Mouse (Mus musculus): Measurements from ENCODE around the gene Cxcr4. TPM values are rescaled to one million over a fixed set of nuclear protein-coding genes. Genes with fewer than 3 reads are reported as not detected.

Gene Cxcr4
- polyA plus RNA-seq, 1 experiment from 2014 or later: 15.5 TPM

DNA sequence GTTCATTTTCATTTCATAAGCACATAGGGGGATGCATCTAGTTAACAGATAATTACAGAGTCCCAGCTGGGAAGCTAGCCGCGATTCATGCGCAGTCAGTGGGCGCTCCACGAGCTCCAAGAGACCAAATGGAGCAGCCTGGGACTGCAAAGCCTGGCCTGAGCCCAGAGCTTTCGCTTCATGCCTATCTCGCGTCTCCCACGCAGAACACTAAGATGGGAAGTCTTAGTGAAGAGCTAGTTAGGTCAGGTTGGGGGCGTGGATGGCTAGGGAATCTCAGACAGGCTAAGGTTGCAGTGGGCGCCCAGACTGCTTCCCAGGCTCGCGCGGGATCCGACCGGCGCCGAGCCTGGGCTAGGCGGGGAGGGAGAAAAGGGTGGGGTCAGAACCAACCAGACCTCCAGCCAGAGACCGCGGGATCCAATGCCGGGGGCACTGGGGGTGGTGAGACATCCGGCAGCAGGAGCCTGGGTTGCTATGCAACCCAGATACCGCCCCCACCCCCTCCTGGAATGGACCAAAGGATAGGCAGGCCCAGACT lies 938 bp upstream of the Cxcr4 start:
- no peaks in the 10 kb centered on the region; the same call in 1 of the 2 replicates for H3K36me3 ChIP-seq (ENCODE audit: control insufficient read depth, insufficient read depth, low read length)
- peaks cover 31% of the 10 kb centered on the region for H3K4me1 ChIP-seq (ENCODE audit: control insufficient read depth, insufficient read depth, low read length)
- peak overlapping the region; percentile 41 for H3K9ac ChIP-seq (ENCODE audit: low read length)
- no peaks in the 10 kb centered on the region for H3K27me3 ChIP-seq (ENCODE audit: control insufficient read depth, insufficient read depth, low read length)
- ATAC-seq (ENCODE audit: insufficient read depth, low FRiP score, low TSS enrichment) (peak; percentile 62), DNase-seq (ENCODE audit: low spot score) (peak; percentile 74)
- H3K4me2 ChIP-seq (ENCODE audit: low read depth): peak overlapping the region; percentile 79
- under 1% methylated on average over 19 of the region's 24 CpGs for WGBS
- no peaks in the 10 kb centered on the region for H3K9me3 ChIP-seq (ENCODE audit: control insufficient read depth, low read length)
- H3K4me3 ChIP-seq (ENCODE audit: low read depth, low read length): peak overlapping the region; percentile 82
- H3K27ac ChIP-seq (ENCODE audit: low read depth, low read length): no peak overlapping the region; the same call in 1 of the 2 replicates

DNA sequence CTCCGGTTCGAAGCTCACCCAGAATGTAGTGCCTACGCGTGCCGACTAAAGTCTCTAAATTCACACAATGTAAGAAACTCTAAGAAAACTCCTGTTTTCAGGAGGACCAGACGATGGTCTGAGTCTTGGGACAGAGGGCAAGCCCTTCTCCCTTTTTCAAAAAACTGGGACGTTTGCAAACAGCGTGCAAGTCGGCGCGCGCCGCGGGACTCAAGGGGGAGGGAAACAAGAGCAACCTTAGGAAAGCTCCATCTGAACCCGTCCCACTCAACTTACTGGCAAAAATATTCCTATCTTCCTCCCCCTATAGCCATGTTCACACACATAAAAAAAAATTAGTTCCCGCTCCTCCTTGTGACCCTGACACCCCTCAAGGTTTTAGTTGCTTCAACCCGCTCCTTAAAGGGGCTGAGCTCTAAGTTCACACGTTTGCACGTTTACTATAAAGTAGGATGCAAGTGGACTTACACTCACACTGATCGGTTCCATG lies 327 bp downstream of the Cxcr4 start:
- H3K4me1 ChIP-seq (ENCODE audit: control insufficient read depth, insufficient read depth, low read length): peaks cover 31% of the 10 kb centered on the region
- DNase-seq (ENCODE audit: low spot score) (peak; percentile 70), ATAC-seq (ENCODE audit: insufficient read depth, low FRiP score, low TSS enrichment) (peak; percentile 4; the same call in 1 of the 2 replicates)
- WGBS: 1% methylated on average over 20 of the region's 20 CpGs
- peak overlapping the region; percentile 79 for H3K4me2 ChIP-seq (ENCODE audit: low read depth)
- no peaks in the 10 kb centered on the region; the same call in 1 of the 2 replicates for H3K36me3 ChIP-seq (ENCODE audit: control insufficient read depth, insufficient read depth, low read length)
- peak overlapping the region; percentile 82 for H3K4me3 ChIP-seq (ENCODE audit: low read depth, low read length)
- H3K27ac ChIP-seq (ENCODE audit: low read depth, low read length): peak overlapping the region; percentile 74
- no peaks in the 10 kb centered on the region for H3K9me3 ChIP-seq (ENCODE audit: control insufficient read depth, low read length)
- peak overlapping the region; percentile 91 for H3K9ac ChIP-seq (ENCODE audit: low read length)
- H3K27me3 ChIP-seq (ENCODE audit: control insufficient read depth, insufficient read depth, low read length): no peaks in the 10 kb centered on the region

DNA sequence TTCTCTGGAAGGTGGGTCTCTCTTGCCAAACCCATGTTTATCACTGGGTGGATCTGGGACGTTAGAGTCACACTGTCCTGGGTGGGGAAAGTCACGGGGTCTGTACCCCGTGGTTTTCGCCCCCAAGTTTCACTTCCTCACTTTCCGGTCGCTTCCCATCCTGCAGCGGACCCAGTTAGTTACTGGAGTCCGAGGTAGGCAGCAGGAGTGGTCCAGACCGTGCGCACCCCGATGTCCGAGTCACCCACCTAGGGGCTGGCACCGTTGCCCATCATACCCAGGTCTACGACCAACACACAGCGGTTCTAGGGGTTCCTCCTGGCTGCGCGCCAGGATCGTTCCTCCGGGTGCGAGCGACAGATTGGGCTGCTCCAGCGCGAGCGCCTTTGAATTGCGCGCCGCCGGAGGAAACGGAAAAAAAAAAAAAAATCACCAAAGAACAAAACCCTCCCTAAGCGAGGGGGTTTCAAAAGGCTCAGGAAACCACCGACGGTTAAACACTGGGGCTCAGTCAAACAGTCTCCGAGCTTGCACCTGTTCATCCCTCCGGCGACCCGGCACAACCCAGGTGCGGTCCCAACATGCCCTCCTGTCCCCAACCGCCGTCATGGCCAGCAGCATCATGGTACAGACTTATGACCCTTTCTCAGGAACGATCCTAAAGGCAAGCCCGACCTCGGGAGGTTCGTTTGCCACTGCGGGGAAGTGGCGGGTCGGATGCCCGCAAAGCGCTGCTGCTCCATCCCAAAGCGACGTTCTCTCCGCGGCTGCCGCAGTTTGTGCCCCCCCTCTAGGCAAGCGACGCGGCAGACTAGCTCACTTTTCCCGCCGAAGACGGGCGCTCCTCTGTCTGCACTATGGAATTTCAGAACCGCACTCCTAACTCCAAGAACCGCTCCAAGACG lies 1.0 kb downstream of the Cxcr4 start:
- H3K36me3 ChIP-seq (ENCODE audit: control insufficient read depth, insufficient read depth, low read length): no peaks in the 10 kb centered on the region; the same call in 1 of the 2 replicates
- peak overlapping the region; percentile 74 for H3K27ac ChIP-seq (ENCODE audit: low read depth, low read length)
- H3K9ac ChIP-seq (ENCODE audit: low read length): peak overlapping the region; percentile 91
- H3K9me3 ChIP-seq (ENCODE audit: control insufficient read depth, low read length): no peaks in the 10 kb centered on the region
- H3K27me3 ChIP-seq (ENCODE audit: control insufficient read depth, insufficient read depth, low read length): no peaks in the 10 kb centered on the region
- H3K4me1 ChIP-seq (ENCODE audit: control insufficient read depth, insufficient read depth, low read length): peaks cover 31% of the 10 kb centered on the region
- DNase-seq (ENCODE audit: low spot score) (peak; percentile 65), ATAC-seq (ENCODE audit: insufficient read depth, low FRiP score, low TSS enrichment) (no peak)
- peak overlapping the region; percentile 82 for H3K4me3 ChIP-seq (ENCODE audit: low read depth, low read length)
- under 1% methylated on average over 63 of the region's 63 CpGs for WGBS
- H3K4me2 ChIP-seq (ENCODE audit: low read depth): peak overlapping the region; percentile 79

DNA sequence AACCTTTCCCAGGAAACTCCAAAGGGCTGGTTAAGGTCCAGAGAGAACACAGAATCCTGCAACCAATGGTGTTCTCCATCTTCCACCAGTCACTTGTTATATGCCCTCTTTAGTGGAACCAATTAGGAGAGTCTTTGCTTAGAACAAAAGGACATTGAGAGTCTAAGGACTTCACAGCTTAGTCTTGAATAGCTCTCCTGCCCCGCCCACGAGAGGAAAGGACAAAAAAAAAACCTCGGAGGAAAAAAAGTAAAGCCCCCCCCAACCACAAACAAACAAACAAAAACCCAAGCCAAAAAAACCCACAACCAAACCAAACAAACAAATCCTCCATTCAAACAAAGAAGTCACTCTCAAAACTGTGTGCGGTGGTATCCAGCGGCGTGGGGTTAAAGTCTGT lies 2.1 kb downstream of the Cxcr4 start:
- H3K27me3 ChIP-seq (ENCODE audit: control insufficient read depth, insufficient read depth, low read length): no peaks in the 10 kb centered on the region
- no peaks in the 10 kb centered on the region; the same call in 1 of the 2 replicates for H3K36me3 ChIP-seq (ENCODE audit: control insufficient read depth, insufficient read depth, low read length)
- peak overlapping the region; percentile 82 for H3K4me3 ChIP-seq (ENCODE audit: low read depth, low read length)
- H3K9me3 ChIP-seq (ENCODE audit: control insufficient read depth, low read length): no peaks in the 10 kb centered on the region
- ATAC-seq (ENCODE audit: insufficient read depth, low FRiP score, low TSS enrichment) (no peak), DNase-seq (ENCODE audit: low spot score) (no peak)
- peaks cover 26% of the 10 kb centered on the region for H3K4me1 ChIP-seq (ENCODE audit: control insufficient read depth, insufficient read depth, low read length)
- H3K27ac ChIP-seq (ENCODE audit: low read depth, low read length): no peak overlapping the region
- peak overlapping the region; percentile 79 for H3K4me2 ChIP-seq (ENCODE audit: low read depth)
- WGBS: 2% methylated on average over 6 of the region's 6 CpGs
- H3K9ac ChIP-seq (ENCODE audit: low read length): peak overlapping the region; percentile 46

DNA sequence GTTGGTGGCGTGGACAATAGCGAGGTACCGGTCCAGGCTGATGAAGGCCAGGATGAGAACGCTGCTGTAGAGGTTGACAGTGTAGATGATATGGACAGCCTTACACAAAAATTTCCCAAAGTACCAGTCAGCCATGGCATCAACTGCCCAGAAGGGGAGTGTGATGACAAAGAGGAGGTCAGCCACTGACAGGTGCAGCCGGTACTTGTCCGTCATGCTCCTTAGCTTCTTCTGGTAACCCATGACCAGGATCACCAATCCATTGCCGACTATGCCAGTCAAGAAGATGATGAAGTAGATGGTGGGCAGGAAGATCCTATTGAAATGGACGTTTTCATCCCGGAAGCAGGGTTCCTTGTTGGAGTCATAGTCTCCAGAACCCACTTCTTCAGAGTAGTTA lies 2.6 kb downstream of the Cxcr4 start:
- H3K36me3 ChIP-seq (ENCODE audit: control insufficient read depth, insufficient read depth, low read length): no peaks in the 10 kb centered on the region; the same call in 1 of the 2 replicates
- peak overlapping the region; percentile 46 for H3K9ac ChIP-seq (ENCODE audit: low read length)
- H3K4me1 ChIP-seq (ENCODE audit: control insufficient read depth, insufficient read depth, low read length): peaks cover 21% of the 10 kb centered on the region
- no peak for ATAC-seq (ENCODE audit: insufficient read depth, low FRiP score, low TSS enrichment)
- no peak overlapping the region for H3K27ac ChIP-seq (ENCODE audit: low read depth, low read length)
- peak overlapping the region; percentile 82 for H3K4me3 ChIP-seq (ENCODE audit: low read depth, low read length)
- H3K4me2 ChIP-seq (ENCODE audit: low read depth): peak overlapping the region; percentile 79
- H3K27me3 ChIP-seq (ENCODE audit: control insufficient read depth, insufficient read depth, low read length): no peaks in the 10 kb centered on the region
- DNase-seq (ENCODE audit: low spot score): no peak
- WGBS: 73% methylated on average over 9 of the region's 9 CpGs
- H3K9me3 ChIP-seq (ENCODE audit: control insufficient read depth, low read length): no peaks in the 10 kb centered on the region

GRCm38 (mm10) chr1:128588337-128588736 lies 3.8 kb downstream of the Cxcr4 start:
- H3K4me1 ChIP-seq (ENCODE audit: control insufficient read depth, insufficient read depth, low read length): peaks cover 16% of the 10 kb centered on the region
- no peak overlapping the region for H3K9ac ChIP-seq (ENCODE audit: low read length)

GRCm38 (mm10) chr1:128586928-128587780 lies 4.9 kb downstream of the Cxcr4 start:
- peak overlapping the region; percentile 19; the same call in 1 of the 2 replicates for H3K4me2 ChIP-seq (ENCODE audit: low read depth)
- peak overlapping the region; percentile 70; the same call in 1 of the 2 replicates for H3K27ac ChIP-seq (ENCODE audit: low read depth, low read length)
- WGBS: 58% methylated on average over 8 of the region's 8 CpGs
- peaks cover 12% of the 10 kb centered on the region for H3K4me1 ChIP-seq (ENCODE audit: control insufficient read depth, insufficient read depth, low read length)
- H3K27me3 ChIP-seq (ENCODE audit: control insufficient read depth, insufficient read depth, low read length): no peaks in the 10 kb centered on the region
- H3K4me3 ChIP-seq (ENCODE audit: low read depth, low read length): no peak overlapping the region
- DNase-seq (ENCODE audit: low spot score) (no peak), ATAC-seq (ENCODE audit: insufficient read depth, low FRiP score, low TSS enrichment) (no peak)
- no peaks in the 10 kb centered on the region; the same call in 1 of the 2 replicates for H3K36me3 ChIP-seq (ENCODE audit: control insufficient read depth, insufficient read depth, low read length)
- no peaks in the 10 kb centered on the region for H3K9me3 ChIP-seq (ENCODE audit: control insufficient read depth, low read length)
- H3K9ac ChIP-seq (ENCODE audit: low read length): no peak overlapping the region

More at GRCm38 (mm10) chr1:128588337-128588736, 3.8 kb downstream of the Cxcr4 start:
- H3K9me3 ChIP-seq (ENCODE audit: control insufficient read depth, low read length): no peaks in the 10 kb centered on the region
- H3K27ac ChIP-seq (ENCODE audit: low read depth, low read length): no peak overlapping the region
- no peak for DNase-seq (ENCODE audit: low spot score)
- no peak overlapping the region for H3K4me3 ChIP-seq (ENCODE audit: low read depth, low read length)
- no peaks in the 10 kb centered on the region; the same call in 1 of the 2 replicates for H3K36me3 ChIP-seq (ENCODE audit: control insufficient read depth, insufficient read depth, low read length)
- ATAC-seq (ENCODE audit: insufficient read depth, low FRiP score, low TSS enrichment): no peak
- peak overlapping the region; percentile 28; the same call in 1 of the 2 replicates for H3K4me2 ChIP-seq (ENCODE audit: low read depth)
- no peaks in the 10 kb centered on the region for H3K27me3 ChIP-seq (ENCODE audit: control insufficient read depth, insufficient read depth, low read length)
- 45% methylated on average over 2 of the region's 2 CpGs for WGBS

Measured in neural tube, embryonic 11.5 days (tissue).